In genomic region chr6:143259870-143260559, GRCm38 (mm10) we compare ENCODE assay signal across 9 mouse cellular contexts.
DNase-seq lines count a peak whose midpoint lies in the region; ATAC-seq and TF ChIP-seq lines count a peak whose summit lies in the region.
"Had no signal": no experiment of that assay in that cellular context is flagged by ENCODE, and none has a peak within 500 bp of the region (broad histone marks: within the 10 kb centered on the region; RNA-seq: fewer than 3 reads in every experiment).

No protein-coding gene starts in this region.

- ATAC-seq in kidney, postnatal 0 days (replicated peaks; ENCODE audit: low FRiP score, low read depth) = no peak
- ATAC-seq in forebrain, embryonic 11.5 days (replicated peaks; ENCODE audit: low FRiP score) = peak; percentile 51
- ATAC-seq in limb, embryonic 12.5 days (ENCODE audit: insufficient number of reproducible peaks, insufficient read depth, low FRiP score, low TSS enrichment, low read depth) = no peak
- peak; percentile 67; the same call in 1 of the 2 replicates for ATAC-seq in neural tube, embryonic 15.5 days (ENCODE audit: low FRiP score)
- no peak for ATAC-seq in monocyte, adult 5-6 weeks (replicated peaks; ENCODE audit: insufficient number of reproducible peaks, low FRiP score, low TSS enrichment, poor library complexity, severe bottlenecking)
- ATAC-seq: liver, postnatal 0 days had no signal

- no peak overlapping the region for H3K9ac ChIP-seq in kidney, postnatal 0 days (ENCODE audit: low read depth, low read length)
- H3K9ac ChIP-seq in forebrain, embryonic 11.5 days (ENCODE audit: low read length) = no peak overlapping the region
- no peak overlapping the region for H3K9ac ChIP-seq in limb, embryonic 12.5 days (replicated peaks)
- no peak overlapping the region for H3K9ac ChIP-seq in neural tube, embryonic 15.5 days (replicated peaks)
- H3K9ac ChIP-seq: liver, postnatal 0 days had no signal

- H3K27me3 ChIP-seq in kidney, postnatal 0 days (ENCODE audit: insufficient read depth, low read length) = 0 out of 2 replicates have a peak, but pooled peaks cover 8% of the 10 kb centered on the region
- no peaks in the 10 kb centered on the region for H3K27me3 ChIP-seq in forebrain, embryonic 11.5 days (ENCODE audit: control insufficient read depth, insufficient read depth, low read length)
- 0 out of 2 replicates have a peak, but pooled peaks cover 2% of the 10 kb centered on the region for H3K27me3 ChIP-seq in limb, embryonic 12.5 days
- H3K27me3 ChIP-seq in neural tube, embryonic 15.5 days (replicated peaks) = peaks cover 3% of the 10 kb centered on the region; the same call in 1 of the 2 replicates

- intact Hi-C loops in left cerebral cortex, postnatal 36 days (cut with DNase I) = no loop called here

- H3K4me2 ChIP-seq in kidney, postnatal 0 days (ENCODE audit: low read length) = peak overlapping the region; percentile 49
- H3K4me2 ChIP-seq in forebrain, embryonic 11.5 days (ENCODE audit: low read depth, low read length, severe bottlenecking) = peak overlapping the region; percentile 32
- H3K4me2 ChIP-seq in limb, embryonic 12.5 days = peak overlapping the region; percentile 42
- H3K4me2 ChIP-seq in neural tube, embryonic 15.5 days = peak overlapping the region; percentile 49

- 23% methylated on average over 18 of the region's 18 CpGs for WGBS in kidney, postnatal 0 days
- WGBS in forebrain, embryonic 11.5 days = 42% methylated on average over 18 of the region's 18 CpGs
- 29% methylated on average over 18 of the region's 18 CpGs for WGBS in limb, embryonic 12.5 days
- 32% methylated on average over 18 of the region's 18 CpGs for WGBS in neural tube, embryonic 15.5 days

- 0 out of 2 replicates have a peak overlapping the region, but pooled peaks have one; percentile 6 for H3K4me3 ChIP-seq in kidney, postnatal 0 days (replicated peaks; ENCODE audit: low read depth, low read length)
- H3K4me3 ChIP-seq in forebrain, embryonic 11.5 days (ENCODE audit: low read depth, low read length) = peak overlapping the region; percentile 0; the same call in 1 of the 2 replicates
- H3K4me3 ChIP-seq in limb, embryonic 12.5 days (replicated peaks) = no peak overlapping the region
- H3K4me3 ChIP-seq in neural tube, embryonic 15.5 days (replicated peaks) = peak overlapping the region; percentile 15; the same call in 1 of the 2 replicates

- H3K36me3 ChIP-seq in kidney, postnatal 0 days (ENCODE audit: insufficient read depth, low read length) = no peaks in the 10 kb centered on the region
- H3K36me3 ChIP-seq in forebrain, embryonic 11.5 days (ENCODE audit: control insufficient read depth, insufficient read depth, low read length) = no peaks in the 10 kb centered on the region
- no peaks in the 10 kb centered on the region for H3K36me3 ChIP-seq in limb, embryonic 12.5 days
- no peaks in the 10 kb centered on the region for H3K36me3 ChIP-seq in neural tube, embryonic 15.5 days

- H3K27ac ChIP-seq in kidney, postnatal 0 days = no peak overlapping the region
- no peak overlapping the region for H3K27ac ChIP-seq in forebrain, embryonic 11.5 days (ENCODE audit: low read depth, low read length)
- H3K27ac ChIP-seq in limb, embryonic 12.5 days = no peak overlapping the region
- H3K27ac ChIP-seq in neural tube, embryonic 15.5 days (replicated peaks) = peak overlapping the region; percentile 19

- DNase-seq in kidney, postnatal 0 days (ENCODE audit: low spot score) = peak; percentile 77
- no peak for DNase-seq in kidney, adult 8-10 months
- peak; percentile 67 for DNase-seq in forebrain, embryonic 11.5 days (ENCODE audit: low spot score)
- DNase-seq in thymus, postnatal 4 days = no peak
- no peak for DNase-seq in left cerebral cortex, postnatal 36 days (ENCODE audit: low spot score in 2 of 2)
- DNase-seq: liver, postnatal 0 days had no signal

- no peaks in the 10 kb centered on the region for H3K9me3 ChIP-seq in kidney, postnatal 0 days (replicated peaks; ENCODE audit: low read length)
- no peaks in the 10 kb centered on the region for H3K9me3 ChIP-seq in forebrain, embryonic 11.5 days (ENCODE audit: control insufficient read depth, low read length)
- no peaks in the 10 kb centered on the region for H3K9me3 ChIP-seq in limb, embryonic 12.5 days
- no peaks in the 10 kb centered on the region for H3K9me3 ChIP-seq in neural tube, embryonic 15.5 days (replicated peaks)

- TF ChIP-seq CTCF in kidney, postnatal 0 days (IDR thresholded peaks at IDR 0.05; ENCODE audit: low read depth) = no peak

- H3K4me1 ChIP-seq in kidney, postnatal 0 days (replicated peaks; ENCODE audit: insufficient read depth, low read length) = peaks cover 11% of the 10 kb centered on the region
- peaks cover 15% of the 10 kb centered on the region for H3K4me1 ChIP-seq in forebrain, embryonic 11.5 days (replicated peaks; ENCODE audit: control insufficient read depth, insufficient read depth, low read length)
- H3K4me1 ChIP-seq in limb, embryonic 12.5 days (replicated peaks) = peaks cover 27% of the 10 kb centered on the region
- peaks cover 28% of the 10 kb centered on the region for H3K4me1 ChIP-seq in neural tube, embryonic 15.5 days

Comparison
In these comparisons a context has a peak if more than half of its experiments do, and no peak if none do; other contexts are left out.
1. DNase-seq: peak in kidney, postnatal 0 days (single experiment) and forebrain, embryonic 11.5 days (single experiment); none in kidney, adult 8-10 months (0 of 2), thymus, postnatal 4 days (single experiment) and left cerebral cortex, postnatal 36 days (0 of 2).
2. ATAC-seq: peak in forebrain, embryonic 11.5 days (single experiment) and neural tube, embryonic 15.5 days (single experiment); none in kidney, postnatal 0 days (single experiment), limb, embryonic 12.5 days (single experiment) and monocyte, adult 5-6 weeks (single experiment).
3. Peak in every context shown above with its lines, with median percentiles within 50 percentile points of each other: H3K4me2 ChIP-seq.